Mouse (Mus musculus) left cerebral cortex, postnatal 36 days (tissue): ENCODE results near the gene Gga1. TPM values are rescaled to one million over a fixed set of nuclear protein-coding genes. Genes with fewer than 3 reads are reported as not detected.
A peak's percentile ranks its signal among the peaks of the same experiment; 100 is the strongest.

Experiments used
- DNase-seq, 2 experiments: peaks; one replicate each; pipeline ENCODE4 v3.0.0; 2021 to 2022; ENCODE audit warnings: low spot score in 2 of 2, mixed read lengths in 1 of 2
- intact Hi-C: fragments of 180-260 bp; cut with DNase I; formaldehyde crosslinking; loops from one replicate; pipeline ENCODE4 v1.15.1; 2025
- total RNA-seq, 2 experiments: library from RNA; stranded (reverse); gene quantifications; 2 replicates each; pipeline ENCODE4 v1.2.3; 2021

Gga1 gene
- 10 to 100 TPM; 57.6 to 65.0 TPM for total RNA-seq

GRCm38 (mm10) chr15:78876991-78877809 is at the start of gene Gga1:
Gene Gga1, plus strand, starts transcription at chr15:78877190.
- intact Hi-C loops, result no loop called here
- DNase-seq, result peak; percentile 95 to 97

- DNase-seq, result no peak
- intact Hi-C loops, result loop anchor here (5.0 kb wide), 1 partner anchor 39 kb away; no protein-coding TSS in a partner anchor
Observed at GRCm38 (mm10) chr15:78828315-78828714, 48.7 kb upstream of the Gga1 start.

GRCm38 (mm10) chr15:78829636-78830035 is 47.4 kb upstream of the Gga1 start:
- no peak for DNase-seq
- intact Hi-C loops, result loop anchor here (5.0 kb wide), 1 partner anchor 38 kb away; no protein-coding TSS in a partner anchor

GRCm38 (mm10) chr15:78830742-78831719 is 46.0 kb upstream of the Gga1 start:
- DNase-seq, result no peak
- intact Hi-C loops, result no loop called here

GRCm38 (mm10) chr15:78831720-78832657 is 45.0 kb upstream of the Gga1 start:
- intact Hi-C loops, result no loop called here
- DNase-seq, result no peak

- intact Hi-C loops, result no loop called here
- peak; percentile 56 to 61 for DNase-seq
Observed at GRCm38 (mm10) chr15:78832701-78833123, 44.3 kb upstream of the Gga1 start.

GRCm38 (mm10) chr15:78833582-78833981 is 43.4 kb upstream of the Gga1 start:
- DNase-seq, result no peak
- intact Hi-C loops, result no loop called here

GRCm38 (mm10) chr15:78834233-78835005 is 42.6 kb upstream of the Gga1 start:
- DNase-seq, result no peak

GRCm38 (mm10) chr15:78835200-78836085 is 41.5 kb upstream of the Gga1 start:
- intact Hi-C loops, result no loop called here
- DNase-seq, result no peak

More at GRCm38 (mm10) chr15:78834233-78835005, 42.6 kb upstream of the Gga1 start:
- intact Hi-C loops, result no loop called here

- intact Hi-C loops, result no loop called here
- DNase-seq, result no peak
Observed at GRCm38 (mm10) chr15:78836086-78836621, 40.8 kb upstream of the Gga1 start.

GRCm38 (mm10) chr15:78839744-78840143 is 37.2 kb upstream of the Gga1 start:
- no peak for DNase-seq
- intact Hi-C loops, result no loop called here

- no peak for DNase-seq
- intact Hi-C loops, result no loop called here
Observed at GRCm38 (mm10) chr15:78840241-78840640, 36.7 kb upstream of the Gga1 start.

- no peak for DNase-seq
- intact Hi-C loops, result no loop called here
Observed at GRCm38 (mm10) chr15:78840751-78841150, 36.2 kb upstream of the Gga1 start.

- no peak for DNase-seq
- intact Hi-C loops, result no loop called here
Observed at GRCm38 (mm10) chr15:78841161-78841790, 35.7 kb upstream of the Gga1 start.

GRCm38 (mm10) chr15:78842371-78843163 is 34.4 kb upstream of the Gga1 start, which contains the start of gene Cdc42ep1:
Gene Cdc42ep1, plus strand, starts transcription at chr15:78842624.
- intact Hi-C loops, result no loop called here
- peak in 1 of 2 experiments; percentile 40 for DNase-seq
